Mouse (Mus musculus) intestine, embryonic 16.5 days (tissue): ENCODE data around the gene Mrm1. TPM values are rescaled to one million over a fixed set of nuclear protein-coding genes. Genes with fewer than 3 reads are reported as not detected.

Experiments
- ATAC-seq: fragments of 200-750 bp; cut with Nextera tagmentation; 2 replicates; pipeline ENCODE4 v1.8.0; 2017; ENCODE audit warnings: moderate TSS enrichment, moderate library complexity
- H3K27ac ChIP-seq: fragments of 300-500 bp; sonication (generic); 2 replicates; pipeline ENCODE4 v1.5.1; 2014; ENCODE audit warnings: mild to moderate bottlenecking, low read length
- H3K27me3 ChIP-seq: fragments of 300-500 bp; sonication (generic); replicated peaks from 2 replicates; pipeline ENCODE4 v1.6.1; 2014; ENCODE audit warnings: low read length, control low read depth, mixed read lengths; ENCODE audit not compliant: control insufficient read depth, insufficient read depth
- H3K36me3 ChIP-seq: fragments of 300-500 bp; sonication (generic); 2 replicates; pipeline ENCODE4 v1.6.1; 2014; ENCODE audit warnings: low read length, control low read depth; ENCODE audit not compliant: control insufficient read depth, insufficient read depth
- H3K4me1 ChIP-seq: fragments of 300-500 bp; sonication (generic); 2 replicates; pipeline ENCODE4 v1.6.1; 2014; ENCODE audit warnings: low read length, control low read depth, mixed read lengths; ENCODE audit not compliant: control insufficient read depth, insufficient read depth
- H3K4me2 ChIP-seq: fragments of 300-500 bp; sonication (generic); 2 replicates; pipeline ENCODE4 v1.6.1; 2014; ENCODE audit warnings: low read depth, low read length, control low read depth
- H3K4me3 ChIP-seq: fragments of 300-500 bp; sonication (generic); 2 replicates; pipeline ENCODE4 v1.5.1; 2014; ENCODE audit warnings: mild to moderate bottlenecking, low read length
- H3K9ac ChIP-seq: fragments of 300-500 bp; sonication (generic); 2 replicates; pipeline ENCODE4 v1.6.1; 2014; ENCODE audit warnings: low read depth, low read length
- H3K9me3 ChIP-seq: fragments of 300-500 bp; sonication (generic); 2 replicates; pipeline ENCODE4 v1.6.1; 2016; ENCODE audit warnings: low read length, control low read depth; ENCODE audit not compliant: control insufficient read depth
- WGBS: fragments of 180-500 bp; shearing (Covaris S2); extraction: QIAGEN DNeasy Blood & Tissue Kit; methylation state at CpG from one replicate; pipeline ENCODE4 v1.1.7; 2014; 5-methylcytosine and 5-hydroxymethylcytosine counted together
- polyA plus RNA-seq: library from polyadenylated mRNA; unstranded; fragments of >200 nt; fragmentation: Nextera tagmentation; extraction: Ambion mirVana; gene quantifications from 2 replicates; pipeline ENCODE4 v1.2.1, GENCODE M21; 2015

Gene Mrm1
- polyA plus RNA-seq, 1 experiment from 2014 or later: 15.0 TPM

- peak; percentile 90 for ATAC-seq
- Histone ChIP-seq H3K27me3 (no peaks in the 10 kb centered on the region), H3K9ac (peak within 1 kb of the TSS; percentile 87), H3K27ac (peak within 1 kb of the TSS; percentile 89), H3K4me1 (peaks cover 4% of the 10 kb centered on the region), H3K9me3 (no peaks in the 10 kb centered on the region), H3K36me3 (no peaks in the 10 kb centered on the region), H3K4me2 (peak within 1 kb of the TSS; percentile 86), H3K4me3 (peak within 1 kb of the TSS; percentile 87)
- under 1% methylated on average over 61 of the region's 62 CpGs for WGBS
These were observed 9.4 kb upstream of the Mrm1 start, which contains the start of gene Dhrs11 for GRCm38 (mm10) chr11:84828516-84829399. Gene Dhrs11, minus strand, starts transcription at chr11:84828994.

DNA sequence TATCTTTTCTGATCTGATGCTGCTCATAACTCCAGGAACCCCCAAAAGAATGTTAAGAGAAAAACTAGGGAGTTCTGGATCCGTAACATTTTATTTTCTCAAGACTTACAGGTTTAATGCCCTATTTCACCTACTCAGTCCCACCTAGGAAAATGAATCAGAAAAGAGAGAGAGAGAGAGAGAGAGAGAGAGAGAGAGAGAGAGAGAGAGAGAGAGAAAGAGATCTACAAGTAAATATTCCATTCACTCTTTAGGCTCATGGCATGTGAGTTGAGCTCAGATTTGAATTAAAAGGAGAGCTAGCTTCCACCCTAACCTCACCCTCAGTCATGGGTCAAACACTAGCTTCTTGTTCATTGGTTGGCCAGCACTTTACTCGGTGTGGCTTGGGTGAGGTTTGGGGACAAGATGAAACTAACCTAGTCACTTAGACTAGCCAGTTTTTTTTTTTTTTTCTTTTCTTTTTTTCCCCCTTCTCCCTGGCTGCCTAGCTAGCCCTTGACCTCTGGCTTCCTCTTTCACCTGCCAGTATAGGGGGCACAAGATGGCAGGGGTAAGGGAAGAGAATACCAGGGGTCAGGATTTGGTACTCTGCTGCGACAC is 8.7 kb upstream of the Mrm1 start:
- Histone ChIP-seq H3K4me2 (peak overlapping the region; percentile 86), H3K27ac (peak overlapping the region; percentile 89), H3K4me3 (peak overlapping the region; percentile 87), H3K4me1 (peaks cover 11% of the 10 kb centered on the region), H3K27me3 (no peaks in the 10 kb centered on the region), H3K36me3 (no peaks in the 10 kb centered on the region), H3K9me3 (no peaks in the 10 kb centered on the region), H3K9ac (peak overlapping the region; percentile 87)
- WGBS: 37% methylated on average over 3 of the region's 3 CpGs
- no peak for ATAC-seq

- Histone ChIP-seq H3K27ac (peak overlapping the region; percentile 89), H3K4me2 (peak overlapping the region; percentile 86), H3K4me1 (peaks cover 16% of the 10 kb centered on the region), H3K9ac (no peak overlapping the region), H3K27me3 (no peaks in the 10 kb centered on the region), H3K9me3 (no peaks in the 10 kb centered on the region), H3K36me3 (0 out of 2 replicates have a peak, but pooled peaks cover under 1% of the 10 kb centered on the region), H3K4me3 (peak overlapping the region; percentile 87)
- peak; percentile 54 for ATAC-seq
These were observed 8.2 kb upstream of the Mrm1 start for GRCm38 (mm10) chr11:84827492-84827891.

DNA sequence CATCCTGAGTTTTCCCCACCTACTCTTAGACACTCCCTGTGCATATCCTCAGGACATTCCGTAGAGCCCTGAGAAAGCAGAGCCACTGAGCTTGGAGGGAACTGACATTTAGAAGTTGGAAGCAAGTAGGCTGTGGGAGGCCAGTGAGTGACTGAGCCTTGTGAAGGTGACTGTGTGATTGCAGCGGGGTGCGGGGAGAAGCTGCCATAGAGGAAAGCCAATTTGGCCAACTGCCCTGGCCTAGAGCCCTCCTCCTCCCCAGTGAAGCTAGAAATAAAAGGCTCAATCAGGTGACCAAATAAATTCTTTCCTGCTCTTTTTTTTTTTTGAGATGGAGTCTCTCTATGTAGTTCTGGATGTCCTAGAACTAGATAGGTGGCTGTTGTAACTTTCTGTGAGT is 6.9 kb upstream of the Mrm1 start:
- no peaks in the 10 kb centered on the region for H3K9me3 ChIP-seq
- ATAC-seq: no peak
- H3K36me3 ChIP-seq: 0 out of 2 replicates have a peak, but pooled peaks cover 2% of the 10 kb centered on the region
- H3K4me1 ChIP-seq: peaks cover 16% of the 10 kb centered on the region
- peak overlapping the region; percentile 39 for H3K4me2 ChIP-seq
- H3K27me3 ChIP-seq: no peaks in the 10 kb centered on the region
- H3K4me3 ChIP-seq: peak overlapping the region; percentile 28
- H3K9ac ChIP-seq: peak overlapping the region; percentile 36
- H3K27ac ChIP-seq: peak overlapping the region; percentile 47; the same call in 1 of the 2 replicates
- 43% methylated on average over 3 of the region's 3 CpGs for WGBS

GRCm38 (mm10) chr11:84825261-84825807 is 6.0 kb upstream of the Mrm1 start:
- Histone ChIP-seq H3K4me2 (no peak overlapping the region), H3K9ac (no peak overlapping the region), H3K4me3 (no peak overlapping the region), H3K4me1 (peaks cover 16% of the 10 kb centered on the region), H3K27ac (no peak overlapping the region), H3K9me3 (no peaks in the 10 kb centered on the region), H3K36me3 (0 out of 2 replicates have a peak, but pooled peaks cover 2% of the 10 kb centered on the region), H3K27me3 (no peaks in the 10 kb centered on the region)
- WGBS: 82% methylated on average over 10 of the region's 10 CpGs
- ATAC-seq: no peak

- H3K36me3 ChIP-seq: 0 out of 2 replicates have a peak, but pooled peaks cover 2% of the 10 kb centered on the region
- 0 out of 2 replicates have a peak overlapping the region, but pooled peaks have one; percentile 8 for H3K4me3 ChIP-seq
- peak overlapping the region; percentile 42; the same call in 1 of the 2 replicates for H3K27ac ChIP-seq
- WGBS: 37% methylated on average over 10 of the region's 10 CpGs
- H3K27me3 ChIP-seq: no peaks in the 10 kb centered on the region
- H3K4me2 ChIP-seq: peak overlapping the region; percentile 10; the same call in 1 of the 2 replicates
- peak; percentile 58 for ATAC-seq
- no peaks in the 10 kb centered on the region for H3K9me3 ChIP-seq
- H3K4me1 ChIP-seq: peaks cover 21% of the 10 kb centered on the region
- peak overlapping the region; percentile 16; the same call in 1 of the 2 replicates for H3K9ac ChIP-seq
These were observed 4.2 kb upstream of the Mrm1 start for GRCm38 (mm10) chr11:84823484-84823897.

- no peaks in the 10 kb centered on the region for H3K9me3 ChIP-seq
- WGBS: 75% methylated on average over 5 of the region's 5 CpGs
- 0 out of 2 replicates have a peak, but pooled peaks cover 2% of the 10 kb centered on the region for H3K36me3 ChIP-seq
- peaks cover 17% of the 10 kb centered on the region for H3K4me1 ChIP-seq
- ATAC-seq: no peak
- H3K4me2 ChIP-seq: no peak overlapping the region
- no peaks in the 10 kb centered on the region for H3K27me3 ChIP-seq
- no peak overlapping the region for H3K4me3 ChIP-seq
- peak overlapping the region; percentile 16; the same call in 1 of the 2 replicates for H3K9ac ChIP-seq
- H3K27ac ChIP-seq: no peak overlapping the region
These were observed 3.2 kb upstream of the Mrm1 start for GRCm38 (mm10) chr11:84822487-84822886.

DNA sequence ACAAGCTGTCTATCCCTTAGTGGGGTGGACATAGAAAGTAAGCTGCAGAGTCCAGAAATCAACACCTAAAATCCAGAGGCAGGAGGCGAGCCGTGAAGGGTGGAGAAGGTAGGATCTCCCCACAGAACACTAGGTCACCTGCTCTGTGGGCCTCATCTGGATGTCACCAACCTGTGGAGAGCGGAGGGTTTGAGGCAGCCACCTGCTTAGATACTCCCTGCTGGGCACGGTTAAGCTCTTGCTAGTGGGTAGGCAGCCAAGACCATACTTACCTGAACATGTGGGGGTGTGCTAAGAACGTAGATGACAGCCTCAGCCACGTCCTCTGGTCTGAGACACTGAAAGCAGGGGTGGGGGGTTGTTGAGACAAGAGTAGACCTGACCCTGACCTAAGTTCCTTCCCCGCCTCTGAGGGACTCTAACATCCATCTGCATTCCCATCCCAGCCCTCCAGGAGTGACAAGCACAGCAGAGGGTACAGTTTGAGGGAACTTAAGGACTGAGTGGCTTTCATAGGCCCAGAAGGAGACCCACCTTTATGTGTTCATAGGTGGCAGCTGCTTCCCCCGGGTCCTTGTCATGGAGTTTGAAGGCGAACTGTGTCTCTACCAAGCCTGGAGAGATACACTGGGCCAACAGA is 1.9 kb upstream of the Mrm1 start:
- 88% methylated on average over 9 of the region's 9 CpGs for WGBS
- Histone ChIP-seq H3K9ac (no peak overlapping the region), H3K4me3 (no peak overlapping the region), H3K27ac (no peak overlapping the region), H3K9me3 (no peaks in the 10 kb centered on the region), H3K4me2 (no peak overlapping the region), H3K36me3 (0 out of 2 replicates have a peak, but pooled peaks cover 2% of the 10 kb centered on the region), H3K4me1 (peaks cover 17% of the 10 kb centered on the region), H3K27me3 (no peaks in the 10 kb centered on the region)
- no peak for ATAC-seq
